Comparison of ENCODE assay signal across 29 mouse cellular contexts in the genomic region with DNA sequence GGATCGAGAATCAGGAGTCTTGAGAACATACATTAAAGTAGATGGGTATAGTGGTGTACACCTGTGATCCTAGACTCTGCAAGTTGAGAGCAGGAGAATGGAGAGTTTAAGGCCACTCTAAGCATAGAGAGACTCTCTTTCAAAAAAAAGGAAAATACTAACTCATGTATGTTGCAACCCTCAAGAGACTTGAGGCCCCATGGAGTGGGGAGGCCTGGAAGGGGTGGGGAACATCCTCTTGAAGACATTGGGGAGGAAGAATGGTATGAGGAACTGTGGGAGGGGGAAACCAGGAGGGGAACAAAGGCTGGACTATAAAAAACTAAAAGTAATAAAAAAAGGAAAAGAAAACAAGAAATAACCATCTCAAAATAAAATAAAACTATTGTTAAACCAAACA. TPM values are rescaled to one million over a fixed set of nuclear protein-coding genes. Genes with fewer than 3 reads are reported as not detected.
"Had no signal": no experiment of that assay in that cellular context is flagged by ENCODE, and none has a peak within 500 bp of the region (broad histone marks: within the 10 kb centered on the region; RNA-seq: fewer than 3 reads in every experiment).

No protein-coding gene starts in this region.

- H3K9ac ChIP-seq: limb, embryonic 12.5 days; limb, embryonic 15.5 days; liver, embryonic 14.5 days; liver, postnatal 0 days; midbrain, embryonic 12.5 days; midbrain, embryonic 15.5 days; neural tube, embryonic 13.5 days; stomach, embryonic 15.5 days had no signal

- ATAC-seq: intestine, embryonic 16.5 days; liver, postnatal 0 days; midbrain, embryonic 15.5 days had no signal

- H3K27ac ChIP-seq: limb, embryonic 12.5 days; limb, embryonic 15.5 days; liver, embryonic 14.5 days; macrophage; midbrain, embryonic 12.5 days; midbrain, embryonic 15.5 days; neural tube, embryonic 13.5 days; stomach, embryonic 15.5 days had no signal

- H3K4me3 ChIP-seq: limb, embryonic 12.5 days; limb, embryonic 15.5 days; midbrain, embryonic 12.5 days; midbrain, embryonic 15.5 days; myocyte; neural tube, embryonic 13.5 days; stomach, embryonic 15.5 days had no signal

- H3K36me3 ChIP-seq: limb, embryonic 12.5 days; limb, embryonic 15.5 days; midbrain, embryonic 12.5 days; midbrain, embryonic 15.5 days; neural tube, embryonic 13.5 days; stomach, embryonic 15.5 days had no signal

- H3K9me3 ChIP-seq: limb, embryonic 12.5 days; limb, embryonic 15.5 days; midbrain, embryonic 12.5 days; midbrain, embryonic 15.5 days; neural tube, embryonic 13.5 days; stomach, embryonic 15.5 days had no signal

- H3K27me3 ChIP-seq: limb, embryonic 12.5 days; limb, embryonic 15.5 days; midbrain, embryonic 12.5 days; midbrain, embryonic 15.5 days; neural tube, embryonic 13.5 days; stomach, embryonic 15.5 days had no signal

- H3K4me2 ChIP-seq: limb, embryonic 12.5 days; limb, embryonic 15.5 days; liver, embryonic 11.5 days; midbrain, embryonic 12.5 days; midbrain, embryonic 15.5 days; neural tube, embryonic 13.5 days; stomach, embryonic 15.5 days had no signal

- H3K4me1 ChIP-seq: limb, embryonic 12.5 days; limb, embryonic 15.5 days; midbrain, embryonic 12.5 days; midbrain, embryonic 15.5 days; neural tube, embryonic 13.5 days; stomach, embryonic 15.5 days had no signal

- DNase-seq: kidney, adult 18-20 months; kidney, adult 9 months; kidney, postnatal 14 days; kidney, postnatal 4 days; left cerebral cortex, postnatal 4 days; liver, postnatal 0 days; retina, postnatal 1 day; right cerebral cortex, postnatal 25 days; spleen, adult 18-20 months; thymus, postnatal 25 days had no signal

RNA-seq across cellular contexts. Expression of a gene that starts 16.4 kb away (rescaled TPM):
- total RNA-seq: layer of hippocampus, adult 18-20 months; layer of hippocampus, postnatal 14 days; left cerebral cortex, adult 8-10 months; left cerebral cortex, postnatal 14 days; left cerebral cortex, postnatal 4 days; megakaryocyte, adult 5-6 weeks; monocyte, adult 5-6 weeks; neutrophil, adult 5-6 weeks had no signal
- polyA plus RNA-seq: limb, embryonic 12.5 days; liver, embryonic 14.5 days; macrophage; midbrain, embryonic 12.5 days; midbrain, embryonic 15.5 days; myocyte; neural tube, embryonic 13.5 days had no signal

RNA-seq across cellular contexts. Expression of a gene that starts 17.3 kb away (rescaled TPM):
- total RNA-seq: layer of hippocampus, adult 18-20 months; layer of hippocampus, postnatal 14 days; left cerebral cortex, adult 8-10 months; left cerebral cortex, postnatal 14 days; left cerebral cortex, postnatal 4 days; megakaryocyte, adult 5-6 weeks; monocyte, adult 5-6 weeks had no signal
- polyA plus RNA-seq: limb, embryonic 12.5 days; limb, embryonic 15.5 days; macrophage; midbrain, embryonic 12.5 days; midbrain, embryonic 15.5 days; myocyte; neural tube, embryonic 13.5 days; thymus, postnatal 0 days had no signal

RNA-seq across cellular contexts. Expression of a gene that starts 37.0 kb away (rescaled TPM):
- total RNA-seq: layer of hippocampus, adult 18-20 months; layer of hippocampus, postnatal 14 days; left cerebral cortex, adult 8-10 months; left cerebral cortex, postnatal 14 days; left cerebral cortex, postnatal 4 days; megakaryocyte, adult 5-6 weeks; monocyte, adult 5-6 weeks; neutrophil, adult 5-6 weeks had no signal
- polyA plus RNA-seq: intestine, embryonic 16.5 days; limb, embryonic 12.5 days; limb, embryonic 15.5 days; liver, embryonic 11.5 days; macrophage; midbrain, embryonic 12.5 days; midbrain, embryonic 15.5 days; myocyte; stomach, embryonic 15.5 days had no signal
